Mouse (Mus musculus): ENCODE measurements around the gene Dcxr. TPM values are rescaled to one million over a fixed set of nuclear protein-coding genes. Genes with fewer than 3 reads are reported as not detected.

Gene Dcxr
- total and polyA plus RNA-seq, 3 experiments: 12.2 to 14.1 TPM; not detected in 1

- no peak overlapping the region for H3K9ac ChIP-seq (ENCODE audit: control insufficient read depth, low read depth, low read length, poor library complexity, severe bottlenecking)
- peaks cover 0 to 8% of the 10 kb centered on the region in 2 experiments; a peak in 3 of 4 replicates for H3K4me1 ChIP-seq (ENCODE audit: control insufficient read depth in 1 of 2, insufficient read depth in 2 of 2, low read length in 2 of 2)
- DNase-seq (ENCODE audit: low read depth, low spot score): no peak
- H3K27me3 ChIP-seq (ENCODE audit: control insufficient read depth in 1 of 2, insufficient read depth in 2 of 2, low read length in 2 of 2): no peaks in the 10 kb centered on the region
- H3K4me3 ChIP-seq (ENCODE audit: control insufficient read depth in 1 of 2, insufficient read depth in 1 of 2, low read depth in 2 of 2, low read length in 2 of 2): no peak overlapping the region
- no peaks in the 10 kb centered on the region for H3K9me3 ChIP-seq (replicated peaks; ENCODE audit: insufficient read depth, low read length)
- TF ChIP-seq POLR2AphosphoS2 (IDR thresholded peaks at IDR 0.05; ENCODE audit: low read length): 0 out of 2 replicates have a peak, but pooled peaks have one; percentile 8
- no peak for TF ChIP-seq MYC (IDR thresholded peaks at IDR 0.05; ENCODE audit: low read depth, low read length)
- peaks cover 17% of the 10 kb centered on the region for H3K79me2 ChIP-seq (ENCODE audit: control insufficient read depth, insufficient read depth, low read length, poor library complexity)
- H3K36me3 ChIP-seq (ENCODE audit: control insufficient read depth in 1 of 2, insufficient read depth in 2 of 2, low read length in 2 of 2): 0 out of 4 replicates have a peak, but pooled peaks cover 0 to 2% of the 10 kb centered on the region in 2 experiments
- no peak overlapping the region for H3K27ac ChIP-seq (ENCODE audit: control insufficient read depth, low read depth, low read length)
Observed at GRCm38 (mm10) chr11:120710672-120711071, 16.4 kb downstream of the Dcxr start.

GRCm38 (mm10) chr11:120709551-120709950 lies 17.5 kb downstream of the Dcxr start:
- TF ChIP-seq EP300 (IDR thresholded peaks at IDR 0.05; ENCODE audit: low read depth in 1 of 2, low read length in 2 of 2) (no peak), TCF12 (IDR thresholded peaks at IDR 0.05; ENCODE audit: low read depth, low read length) (no peak), POLR2AphosphoS2 (IDR thresholded peaks at IDR 0.05; ENCODE audit: low read length) (no peak), GATA1 (IDR thresholded peaks at IDR 0.05; ENCODE audit: low read depth, low read length) (no peak), POLR2AphosphoS5 (IDR thresholded peaks at IDR 0.05; ENCODE audit: borderline replicate concordance, low read depth, low read length) (no peak), TBP (IDR thresholded peaks at IDR 0.05; ENCODE audit: low read depth, low read length) (no peak), ZNF384 (IDR thresholded peaks at IDR 0.05; ENCODE audit: low read depth, low read length) (no peak), POLR2A (IDR thresholded peaks at IDR 0.05; ENCODE audit: control insufficient read depth in 1 of 2, insufficient read depth in 1 of 2, low read depth in 1 of 2, low read length in 2 of 2, poor library complexity in 1 of 2) (no peak), E2F4 (IDR thresholded peaks at IDR 0.05; ENCODE audit: borderline replicate concordance, low read depth, low read length) (no peak), UBTF (IDR thresholded peaks at IDR 0.05; ENCODE audit: borderline replicate concordance, insufficient read depth, low read depth, low read length) (no peak), MEF2A (IDR thresholded peaks at IDR 0.05; ENCODE audit: extremely low read depth, insufficient replicate concordance, low read depth, low read length, poor library complexity, severe bottlenecking) (no peak), ZC3H11A (IDR thresholded peaks at IDR 0.05; ENCODE audit: low read depth, low read length) (no peak), RAD21 (IDR thresholded peaks at IDR 0.05; ENCODE audit: low read depth, low read length) (no peak), JUND (IDR thresholded peaks at IDR 0.05; ENCODE audit: low read depth, low read length) (no peak), MXI1 (IDR thresholded peaks at IDR 0.05; ENCODE audit: low read depth, low read length) (no peak), CTCF (IDR thresholded peaks at IDR 0.05 in 2 of 3, conservative IDR thresholded peaks at IDR 0.05 in 1 of 3; ENCODE audit: control insufficient read depth in 1 of 3, insufficient read depth in 1 of 3, low read depth in 2 of 3, low read length in 3 of 3, poor library complexity in 1 of 3, severe bottlenecking in 1 of 3) (no peak), SIN3A (IDR thresholded peaks at IDR 0.05; ENCODE audit: low read length) (no peak)
- no peak for DNase-seq (ENCODE audit: low read depth, low spot score)
- Histone ChIP-seq H3K36me3 (ENCODE audit: control insufficient read depth in 1 of 2, insufficient read depth in 2 of 2, low read length in 2 of 2) (no peaks in the 10 kb centered on the region), H3K4me1 (ENCODE audit: control insufficient read depth in 1 of 2, insufficient read depth in 2 of 2, low read length in 2 of 2) (peaks cover 0 to under 1% of the 10 kb centered on the region in 2 experiments; a peak in 1 of 4 replicates), H3K4me3 (ENCODE audit: control insufficient read depth in 1 of 2, insufficient read depth in 1 of 2, low read depth in 2 of 2, low read length in 2 of 2) (no peak overlapping the region), H3K27ac (ENCODE audit: control insufficient read depth, low read depth, low read length) (no peak overlapping the region), H3K9me3 (replicated peaks; ENCODE audit: insufficient read depth, low read length) (no peaks in the 10 kb centered on the region), H3K9ac (ENCODE audit: control insufficient read depth, low read depth, low read length, poor library complexity, severe bottlenecking) (no peak overlapping the region), H3K27me3 (ENCODE audit: control insufficient read depth in 1 of 2, insufficient read depth in 2 of 2, low read length in 2 of 2) (no peaks in the 10 kb centered on the region), H3K79me2 (ENCODE audit: control insufficient read depth, insufficient read depth, low read length, poor library complexity) (peaks cover 15% of the 10 kb centered on the region)

All from MEL (cell line).